Mouse (Mus musculus): ENCODE data around the gene Cxcr3.

Cxcr3 gene

GRCm38 (mm10) chrX:101733828-101734319 is at the start of gene Cxcr3:
Gene Cxcr3 (minus strand): TSS chrX:101734269.
- no peak for DNase-seq (ENCODE audit: low spot score in 2 of 2)

- no peak for DNase-seq (ENCODE audit: low spot score in 2 of 2)
Measured at GRCm38 (mm10) chrX:101772035-101772434, 38.0 kb upstream of the Cxcr3 start.

DNA sequence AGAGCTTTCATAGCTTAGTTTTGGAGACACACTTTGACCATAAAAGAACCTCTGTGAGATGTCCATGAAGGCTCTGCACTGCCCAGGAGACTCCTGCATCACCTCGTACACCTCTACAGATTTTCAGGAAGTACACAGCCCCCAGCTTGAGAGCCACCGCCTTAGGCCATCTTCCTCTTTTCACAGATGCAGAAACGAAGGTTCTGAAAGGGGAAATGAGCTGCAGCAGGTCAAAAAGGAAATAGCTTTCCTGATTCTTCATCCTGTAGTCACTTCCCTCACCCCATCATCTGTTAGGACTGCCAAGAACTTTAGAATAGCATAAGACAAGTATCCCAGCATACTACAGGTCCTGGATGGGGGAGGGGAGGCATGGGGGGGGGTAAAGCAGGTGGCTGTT is 36.2 kb upstream of the Cxcr3 start:
- DNase-seq (ENCODE audit: low spot score in 2 of 2), result no peak

GRCm38 (mm10) chrX:101769478-101769877 is 35.4 kb upstream of the Cxcr3 start:
- no peak for DNase-seq (ENCODE audit: low spot score in 2 of 2)

DNA sequence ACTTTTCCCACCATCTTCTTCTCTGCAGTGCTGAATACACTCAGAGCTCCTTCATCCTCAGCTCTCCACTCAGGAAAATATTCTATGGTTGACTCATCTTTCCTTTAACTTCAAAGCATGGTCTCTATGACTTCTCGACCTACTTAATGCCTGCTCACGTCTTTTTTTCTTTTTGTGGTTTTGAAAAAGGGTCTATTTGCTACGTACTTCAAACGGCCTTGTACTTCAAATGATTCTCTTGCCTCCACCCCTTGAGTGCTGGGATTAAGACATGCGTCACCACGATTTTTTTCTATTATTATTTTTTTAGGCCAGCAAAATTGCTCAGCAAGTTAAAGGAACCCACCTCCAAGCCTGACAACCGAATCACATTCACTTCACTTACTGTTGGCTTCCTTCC is 33.2 kb upstream of the Cxcr3 start:
- DNase-seq (ENCODE audit: low spot score in 2 of 2), result no peak

GRCm38 (mm10) chrX:101765111-101765510 is 31.0 kb upstream of the Cxcr3 start:
- DNase-seq (ENCODE audit: low spot score in 2 of 2), result no peak

- no peak for DNase-seq (ENCODE audit: low spot score in 2 of 2)
Measured at GRCm38 (mm10) chrX:101764621-101765020, 30.6 kb upstream of the Cxcr3 start.

- no peak for DNase-seq (ENCODE audit: low spot score in 2 of 2)
Measured at GRCm38 (mm10) chrX:101754478-101754877, 20.4 kb upstream of the Cxcr3 start.

DNA sequence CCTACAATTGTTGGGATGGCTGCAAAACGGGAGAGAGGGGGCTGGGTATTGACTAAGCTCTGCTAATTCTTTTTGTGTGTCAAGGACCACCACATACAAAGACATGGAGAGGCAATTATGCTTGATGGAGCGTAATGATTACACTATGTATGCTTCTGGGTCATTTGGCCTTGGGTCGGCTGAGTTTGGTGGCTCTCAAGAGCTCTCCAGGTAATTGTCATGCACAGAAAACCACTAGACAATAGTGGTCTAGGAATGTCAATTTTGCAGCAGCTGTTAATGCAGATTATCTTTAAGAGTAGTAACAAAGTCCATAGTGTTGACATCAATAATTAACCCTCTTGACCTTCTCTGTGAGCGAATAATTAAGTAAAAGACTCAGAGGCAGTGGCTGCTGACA is 16.1 kb upstream of the Cxcr3 start:
- DNase-seq (ENCODE audit: low spot score in 2 of 2), result no peak

DNA sequence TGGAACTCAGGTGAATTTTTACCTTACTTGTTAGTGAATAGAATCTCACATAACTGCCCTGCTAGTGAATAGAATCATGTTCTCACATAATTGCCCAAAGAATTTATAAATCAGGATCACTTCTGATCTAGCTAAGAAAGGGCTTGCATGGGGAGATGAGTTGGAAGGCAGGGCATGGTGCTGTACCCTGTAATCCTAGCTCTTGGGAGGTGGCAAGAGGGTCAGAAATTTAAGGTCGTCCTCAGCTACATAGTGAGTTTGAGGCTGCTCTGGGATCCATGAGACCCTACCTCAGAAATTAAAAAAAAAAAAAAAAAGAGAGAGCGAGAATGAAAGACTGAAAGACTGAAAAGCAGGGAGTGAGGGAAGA is 7.0 kb upstream of the Cxcr3 start:
- DNase-seq (ENCODE audit: low spot score in 2 of 2), result no peak

- DNase-seq (ENCODE audit: low spot score in 2 of 2), result no peak
Measured at GRCm38 (mm10) chrX:101740335-101741063, 6.4 kb upstream of the Cxcr3 start.

GRCm38 (mm10) chrX:101737201-101737600 is 3.1 kb upstream of the Cxcr3 start:
- no peak for DNase-seq (ENCODE audit: low spot score in 2 of 2)

DNA sequence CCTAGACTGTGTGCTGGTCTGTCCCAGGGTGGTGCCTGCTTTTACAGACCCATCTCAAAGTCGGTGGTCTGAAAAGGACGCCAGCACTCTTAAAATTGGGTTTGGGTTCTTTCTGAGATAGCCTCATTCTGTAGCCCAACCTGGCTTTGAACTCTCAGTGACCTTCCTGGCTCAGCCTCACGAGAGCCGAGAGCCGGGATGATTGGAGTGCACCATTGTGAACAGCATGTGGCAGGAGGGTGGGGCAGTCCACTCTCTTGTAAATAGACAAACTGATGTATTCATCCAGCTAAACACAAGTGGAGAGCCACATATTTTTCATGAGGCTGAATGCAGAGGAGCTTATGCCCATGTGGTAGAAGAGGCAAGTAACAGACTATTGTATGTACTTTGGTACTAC is 912 bp upstream of the Cxcr3 start:
- no peak for DNase-seq (ENCODE audit: low spot score in 2 of 2)

DNA sequence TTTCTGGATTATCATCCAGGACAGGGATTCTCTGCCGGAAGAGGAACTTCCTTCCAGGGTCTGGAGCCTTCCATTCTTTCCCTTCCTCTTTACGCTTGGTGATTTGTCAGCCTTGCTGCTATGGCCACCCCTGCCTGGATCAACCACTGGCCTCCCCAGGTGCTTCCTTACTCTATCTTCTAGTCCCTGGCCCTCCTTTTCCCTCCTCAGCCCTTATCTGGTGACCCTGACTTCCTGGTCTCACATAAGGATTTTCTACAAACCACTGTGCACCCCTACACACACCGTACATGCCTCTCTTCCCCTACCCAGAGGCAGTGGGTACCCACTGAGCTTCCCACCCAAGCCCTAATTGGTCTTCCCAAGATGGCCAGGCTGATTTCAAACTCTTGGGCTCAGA is 781 bp downstream of the Cxcr3 start:
- DNase-seq (ENCODE audit: low spot score in 2 of 2), result no peak

GRCm38 (mm10) chrX:101732644-101733043 is 1.4 kb downstream of the Cxcr3 start:
- DNase-seq (ENCODE audit: low spot score in 2 of 2), result no peak

GRCm38 (mm10) chrX:101730010-101730409 is 4.1 kb downstream of the Cxcr3 start:
- DNase-seq (ENCODE audit: low spot score in 2 of 2), result no peak

DNA sequence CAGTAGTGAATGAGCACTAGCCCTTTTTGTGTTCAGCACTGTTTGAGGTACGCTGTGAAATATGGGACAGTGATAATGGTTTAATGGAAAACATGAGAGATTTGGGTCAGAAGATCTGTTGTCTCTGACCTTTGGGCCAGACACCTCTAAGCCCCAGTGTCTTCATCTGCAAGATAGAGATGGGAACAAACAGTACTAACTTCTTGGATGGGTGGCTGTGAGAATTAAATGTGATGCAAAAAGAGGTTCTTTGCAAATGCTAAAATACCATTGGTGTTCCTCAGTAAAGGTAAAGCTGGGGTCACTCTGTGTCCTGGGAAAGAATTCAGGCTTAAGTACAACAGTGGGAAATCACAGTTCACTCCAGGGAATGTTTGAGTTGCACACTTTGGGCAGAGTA is 13.7 kb downstream of the Cxcr3 start:
- DNase-seq (ENCODE audit: low spot score in 2 of 2), result no peak

GRCm38 (mm10) chrX:101705111-101705510 is 29.0 kb downstream of the Cxcr3 start:
- no peak for DNase-seq (ENCODE audit: low spot score in 2 of 2)

- DNase-seq (ENCODE audit: low spot score in 2 of 2), result no peak
Measured at GRCm38 (mm10) chrX:101698232-101698631, 35.8 kb downstream of the Cxcr3 start.

DNA sequence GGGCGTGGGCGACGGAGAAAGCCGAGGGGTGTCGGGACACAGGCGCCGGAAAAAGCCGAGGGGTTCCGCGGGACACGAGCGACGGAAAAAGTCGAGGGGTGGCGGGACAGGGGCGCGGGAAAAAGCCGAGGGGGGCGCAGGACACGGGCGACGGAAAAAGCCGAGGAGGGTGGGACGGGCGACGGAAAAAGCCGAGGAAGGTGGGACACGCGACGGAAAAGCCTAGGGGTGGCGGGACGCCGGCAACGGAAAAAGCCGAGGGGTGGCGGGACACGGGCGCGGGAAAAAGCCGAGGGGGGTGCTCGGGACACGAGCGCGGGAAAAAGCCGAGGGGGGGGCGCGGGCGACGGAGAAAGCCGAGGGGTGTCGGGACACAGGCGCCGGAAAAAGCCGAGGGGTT is 36.5 kb downstream of the Cxcr3 start:
- DNase-seq (ENCODE audit: low spot score in 2 of 2), result peak in 1 of 2 experiments; percentile 64

DNA sequence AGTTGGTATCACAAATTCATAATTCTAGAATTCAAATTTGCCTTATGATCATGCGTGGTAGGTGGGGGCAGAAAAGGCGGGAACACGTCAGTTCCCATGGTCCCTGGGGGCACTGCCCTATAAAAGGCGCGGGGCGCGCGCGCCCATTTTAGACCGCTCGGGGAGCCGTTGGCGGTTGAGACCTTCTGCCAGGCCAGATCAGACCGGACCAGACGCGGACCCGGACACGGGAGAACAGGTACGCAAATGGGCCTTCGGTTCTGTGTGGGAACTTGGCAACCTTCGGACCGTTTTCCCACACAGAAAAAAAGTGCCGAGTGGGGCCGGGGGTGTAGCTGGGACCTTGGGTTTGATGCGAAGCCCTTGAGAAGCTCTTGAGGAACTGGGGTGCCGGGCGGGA is 38.4 kb downstream of the Cxcr3 start:
- DNase-seq (ENCODE audit: low spot score in 2 of 2), result no peak
